Mouse (Mus musculus) kidney, postnatal 0 days (tissue): ENCODE measurements at regions not wholly inside any gene's neighbourhood (a gene's known extent, or its start where the extent isn't known, plus 50 kb on each side); places are given as distances from the start of the nearest gene placed in this dataset.
A peak's percentile ranks its signal among the peaks of the same experiment; 100 is the strongest.

Source experiments
- ATAC-seq: fragments of 200-750 bp; cut with Nextera tagmentation; replicated peaks from 2 replicates; pipeline ENCODE4 v1.8.0; 2017; ENCODE audit warnings: low read depth, moderate number of reproducible peaks, moderate TSS enrichment, moderate library complexity; ENCODE audit not compliant: low FRiP score
- DNase-seq: peaks from one replicate; pipeline ENCODE4 v3.0.0-alpha.2; 2016; ENCODE audit warnings: low spot score
- H3K27ac ChIP-seq: fragments of 300-500 bp; sonication (generic); 2 replicates; pipeline ENCODE4 v1.5.1; 2014; ENCODE audit warnings: mild to moderate bottlenecking
- H3K27me3 ChIP-seq: fragments of 300-500 bp; sonication (generic); 2 replicates; pipeline ENCODE4 v1.6.1; 2014; ENCODE audit warnings: low read length, mixed read lengths; ENCODE audit not compliant: insufficient read depth
- H3K36me3 ChIP-seq: fragments of 300-500 bp; sonication (generic); 2 replicates; pipeline ENCODE4 v1.6.1; 2014; ENCODE audit warnings: low read length, mixed read lengths; ENCODE audit not compliant: insufficient read depth
- H3K4me1 ChIP-seq: fragments of 300-500 bp; sonication (generic); replicated peaks from 2 replicates; pipeline ENCODE4 v1.6.1; 2014; ENCODE audit warnings: antibody characterized with exemption, low read length, mixed read lengths; ENCODE audit not compliant: insufficient read depth
- H3K4me2 ChIP-seq: fragments of 300-500 bp; sonication (generic); 2 replicates; pipeline ENCODE4 v1.6.1; 2014; ENCODE audit warnings: mild to moderate bottlenecking, low read length, moderate library complexity, mixed read lengths
- H3K4me3 ChIP-seq: fragments of 300-500 bp; sonication (generic); replicated peaks from 2 replicates; pipeline ENCODE4 v1.5.1; 2014; ENCODE audit warnings: low read depth, low read length
- H3K9ac ChIP-seq: fragments of 300-500 bp; sonication (generic); 2 replicates; pipeline ENCODE4 v1.6.1; 2014; ENCODE audit warnings: low read depth, low read length
- H3K9me3 ChIP-seq: fragments of 300-500 bp; sonication (generic); replicated peaks from 2 replicates; pipeline ENCODE4 v1.6.1; 2016; ENCODE audit warnings: low read length, inconsistent platforms, mixed read lengths
- CTCF ChIP-seq: IDR thresholded peaks from 2 replicates; pipeline ENCODE4 v1.5.1; 2016; ENCODE audit warnings: antibody characterized with exemption, low read depth, mild to moderate bottlenecking, moderate library complexity
- WGBS: fragments of 180-500 bp; shearing (Covaris S2); extraction: QIAGEN DNeasy Blood & Tissue Kit; methylation state at CpG from one replicate; pipeline ENCODE4 v1.1.7; 2014; 5-methylcytosine and 5-hydroxymethylcytosine counted together

- TF ChIP-seq CTCF = no peak
- Histone ChIP-seq H3K27ac (no peak overlapping the region), H3K9me3 (no peaks in the 10 kb centered on the region), H3K9ac (no peak overlapping the region), H3K4me3 (no peak overlapping the region), H3K27me3 (no peaks in the 10 kb centered on the region), H3K36me3 (no peaks in the 10 kb centered on the region), H3K4me1 (no peaks in the 10 kb centered on the region), H3K4me2 (no peak overlapping the region)
- ATAC-seq (no peak), DNase-seq (no peak)
- WGBS = 76% methylated on average over 2 of the region's 2 CpGs
These were observed 323.2 kb downstream of the Ptprc start for GRCm38 (mm10) chr1:137852262-137852661.

DNA sequence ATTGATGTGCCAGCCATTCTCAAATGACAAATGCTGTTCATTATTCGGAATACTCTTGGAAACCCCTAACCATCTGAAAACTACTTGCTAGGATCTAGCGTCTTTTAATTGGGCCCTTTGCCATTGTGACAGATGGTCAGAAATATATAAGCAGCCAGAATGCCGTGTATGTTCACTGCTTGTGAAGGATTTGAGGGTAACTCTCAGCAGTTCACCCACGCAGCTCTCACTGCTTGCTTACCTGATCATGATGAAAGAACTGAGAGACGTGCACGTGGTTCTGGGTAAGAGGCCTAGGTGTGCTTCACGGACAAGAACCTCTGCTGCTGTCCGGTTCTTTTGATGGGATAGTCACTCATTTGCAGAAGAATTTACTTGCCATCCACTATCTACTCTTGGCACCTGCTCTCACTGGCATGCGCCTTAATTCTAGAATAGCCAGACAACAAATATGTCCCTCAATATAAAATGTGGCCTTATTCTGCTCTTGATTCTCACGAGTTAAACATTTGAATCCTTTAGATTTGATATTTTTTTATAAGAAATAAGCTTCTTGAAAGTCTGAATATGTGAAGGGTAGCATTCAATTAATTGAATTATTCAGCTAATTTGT lies 328.1 kb downstream of the Ptprc start:
- ATAC-seq (no peak), DNase-seq (no peak)
- H3K4me1 ChIP-seq = no peaks in the 10 kb centered on the region
- no peak overlapping the region for H3K27ac ChIP-seq
- TF ChIP-seq CTCF = no peak
- 92% methylated on average over 10 of the region's 10 CpGs for WGBS
- no peaks in the 10 kb centered on the region for H3K27me3 ChIP-seq
- no peaks in the 10 kb centered on the region for H3K9me3 ChIP-seq
- no peaks in the 10 kb centered on the region for H3K36me3 ChIP-seq
- no peak overlapping the region for H3K9ac ChIP-seq
- H3K4me3 ChIP-seq = no peak overlapping the region
- H3K4me2 ChIP-seq = no peak overlapping the region

GRCm38 (mm10) chr1:137846857-137847256 lies 328.7 kb downstream of the Ptprc start:
- Histone ChIP-seq H3K27ac (no peak overlapping the region), H3K27me3 (no peaks in the 10 kb centered on the region), H3K36me3 (no peaks in the 10 kb centered on the region), H3K9me3 (no peaks in the 10 kb centered on the region), H3K4me2 (no peak overlapping the region), H3K4me1 (no peaks in the 10 kb centered on the region), H3K4me3 (no peak overlapping the region), H3K9ac (no peak overlapping the region)
- no peak for TF ChIP-seq CTCF
- WGBS = 78% methylated on average over 1 of the region's 1 CpGs
- DNase-seq (no peak), ATAC-seq (no peak)

DNA sequence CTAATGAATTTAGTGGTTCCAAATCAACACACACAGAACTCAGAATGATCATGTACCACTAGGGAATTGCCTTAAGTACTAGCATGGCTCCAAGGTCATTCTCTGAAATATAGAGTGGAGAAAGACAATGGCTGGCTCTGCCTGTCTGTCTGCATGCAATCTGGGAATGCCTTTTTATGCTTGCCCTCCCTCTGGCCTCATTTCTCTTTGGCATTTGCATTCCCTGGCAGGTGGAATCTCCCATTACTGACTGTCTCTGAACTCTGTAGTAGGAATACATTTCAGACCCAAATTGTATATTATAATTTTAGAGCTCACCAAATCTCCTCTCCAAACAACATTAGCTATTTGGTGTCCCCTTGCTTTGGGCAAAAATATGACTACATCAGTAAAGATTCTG lies 335.0 kb downstream of the Ptprc start:
- no peak overlapping the region for H3K4me3 ChIP-seq
- ATAC-seq = no peak
- no peaks in the 10 kb centered on the region for H3K36me3 ChIP-seq
- no peaks in the 10 kb centered on the region for H3K9me3 ChIP-seq
- no peak overlapping the region for H3K9ac ChIP-seq
- no peak overlapping the region for H3K4me2 ChIP-seq
- no peak overlapping the region for H3K27ac ChIP-seq
- no peaks in the 10 kb centered on the region for H3K27me3 ChIP-seq
- no peak for DNase-seq
- TF ChIP-seq CTCF = no peak
- no peaks in the 10 kb centered on the region for H3K4me1 ChIP-seq

GRCm38 (mm10) chr1:137839703-137840102 lies 335.8 kb downstream of the Ptprc start:
- 61% methylated on average over 5 of the region's 5 CpGs for WGBS
- no peaks in the 10 kb centered on the region for H3K27me3 ChIP-seq

GRCm38 (mm10) chr1:137839263-137839662 lies 336.2 kb downstream of the Ptprc start:
- DNase-seq (peak; percentile 31), ATAC-seq (no peak)
- 40% methylated on average over 2 of the region's 2 CpGs for WGBS
- Histone ChIP-seq H3K27ac (no peak overlapping the region), H3K4me3 (no peak overlapping the region), H3K36me3 (no peaks in the 10 kb centered on the region), H3K27me3 (no peaks in the 10 kb centered on the region), H3K9me3 (no peaks in the 10 kb centered on the region), H3K9ac (no peak overlapping the region), H3K4me1 (no peaks in the 10 kb centered on the region), H3K4me2 (no peak overlapping the region)
- no peak for TF ChIP-seq CTCF

More at GRCm38 (mm10) chr1:137839703-137840102, 335.8 kb downstream of the Ptprc start:
- ATAC-seq (no peak), DNase-seq (no peak)
- no peak overlapping the region for H3K4me3 ChIP-seq
- TF ChIP-seq CTCF = no peak
- no peaks in the 10 kb centered on the region for H3K36me3 ChIP-seq
- no peak overlapping the region for H3K9ac ChIP-seq
- no peak overlapping the region for H3K27ac ChIP-seq
- no peaks in the 10 kb centered on the region for H3K4me1 ChIP-seq
- no peak overlapping the region for H3K4me2 ChIP-seq
- H3K9me3 ChIP-seq = no peaks in the 10 kb centered on the region

DNA sequence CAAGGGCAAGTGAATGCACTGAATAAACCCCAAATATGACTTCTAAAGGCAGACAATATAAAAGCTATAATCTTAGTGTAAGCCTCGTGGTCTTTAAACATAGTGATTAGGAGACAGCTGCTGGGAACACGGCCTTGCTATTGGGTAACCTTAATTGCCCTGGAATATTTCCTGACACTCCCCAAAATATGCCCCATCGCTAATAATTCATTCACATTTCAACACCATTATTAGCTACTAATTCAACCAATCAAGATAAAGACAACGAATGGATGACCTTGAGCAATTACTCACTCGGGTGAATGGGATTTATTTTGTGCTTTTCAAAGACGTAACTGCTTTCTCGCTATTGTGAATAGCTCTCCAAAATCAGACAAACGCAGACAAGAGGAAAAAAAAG lies 337.2 kb downstream of the Ptprc start:
- 52% methylated on average over 8 of the region's 8 CpGs for whole genome bisulfite sequencing
- H3K27me3 ChIP-seq = no peaks in the 10 kb centered on the region
- no peak for ATAC-seq
- no peak for TF ChIP-seq CTCF
- peak; percentile 14 for DNase-seq
- H3K27ac ChIP-seq = no peak overlapping the region
- no peak overlapping the region for H3K9ac ChIP-seq
- no peak overlapping the region for H3K4me3 ChIP-seq
- no peaks in the 10 kb centered on the region for H3K36me3 ChIP-seq
- no peaks in the 10 kb centered on the region for H3K9me3 ChIP-seq
- no peak overlapping the region for H3K4me2 ChIP-seq
- H3K4me1 ChIP-seq = no peaks in the 10 kb centered on the region
